Comparison of ENCODE assay signal across 21 mouse cellular contexts in the genomic region with DNA sequence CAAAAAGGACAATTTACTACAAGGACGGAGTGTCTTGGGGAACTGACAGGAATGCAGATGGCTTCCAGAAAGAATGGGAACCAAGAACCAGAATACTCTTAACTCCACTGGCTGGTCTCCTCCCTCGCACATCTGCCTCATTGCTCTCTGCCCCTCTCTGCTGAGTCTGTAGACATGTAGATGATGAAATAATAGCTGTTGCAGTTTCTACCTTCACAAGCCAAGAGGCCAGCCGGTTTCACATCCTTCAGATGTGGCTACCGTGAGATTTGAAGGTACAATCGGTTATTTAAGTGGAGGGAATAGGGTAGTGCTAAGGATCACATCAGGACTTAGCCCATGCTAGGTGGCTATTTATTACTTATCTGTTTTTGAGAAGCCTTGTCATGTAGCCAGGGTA. TPM values are rescaled to one million over a fixed set of nuclear protein-coding genes. Genes with fewer than 3 reads are reported as not detected.
DNase-seq lines count a peak whose midpoint lies in the region; ATAC-seq and TF ChIP-seq lines count a peak whose summit lies in the region.
"Had no signal": no experiment of that assay in that cellular context is flagged by ENCODE, and none has a peak within 500 bp of the region (broad histone marks: within the 10 kb centered on the region; RNA-seq: fewer than 3 reads in every experiment).

No protein-coding gene starts in this region.

- H3K36me3 ChIP-seq in liver, embryonic 16.5 days (ENCODE audit: control insufficient read depth, insufficient read depth), result no peaks in the 10 kb centered on the region
- no peaks in the 10 kb centered on the region for H3K36me3 ChIP-seq in liver, embryonic 11.5 days (ENCODE audit: control insufficient read depth, insufficient read depth, low read length)
- H3K36me3 ChIP-seq: embryonic facial prominence, embryonic 13.5 days; forebrain, embryonic 12.5 days; heart, embryonic 15.5 days; hindbrain, embryonic 13.5 days had no signal

- no peaks in the 10 kb centered on the region for H3K9me3 ChIP-seq in liver, embryonic 16.5 days (replicated peaks; ENCODE audit: control insufficient read depth, low read length)
- H3K9me3 ChIP-seq in liver, embryonic 11.5 days (ENCODE audit: control insufficient read depth, low read length), result no peaks in the 10 kb centered on the region
- H3K9me3 ChIP-seq: embryonic facial prominence, embryonic 13.5 days; forebrain, embryonic 12.5 days; heart, embryonic 15.5 days; hindbrain, embryonic 13.5 days had no signal

- 51% methylated on average over 5 of the region's 5 CpGs for WGBS in liver, embryonic 16.5 days (ENCODE audit: insufficient replicate concordance)
- WGBS in liver, embryonic 11.5 days, result 75% methylated on average over 5 of the region's 5 CpGs
- WGBS in bone marrow, adult 2 months, result 37% methylated on average over 5 of the region's 5 CpGs

- no peak for TF ChIP-seq CTCF in bone marrow, adult 2 months (IDR thresholded peaks at IDR 0.05; ENCODE audit: control insufficient read depth, insufficient read depth, low read length)

- no peak overlapping the region for H3K9ac ChIP-seq in liver, embryonic 16.5 days (ENCODE audit: low read depth, low read length)
- no peak overlapping the region for H3K9ac ChIP-seq in liver, embryonic 11.5 days (ENCODE audit: low read depth, low read length)
- H3K9ac ChIP-seq: embryonic facial prominence, embryonic 13.5 days; forebrain, embryonic 12.5 days; heart, embryonic 15.5 days; hindbrain, embryonic 13.5 days had no signal

- peaks cover 16% of the 10 kb centered on the region for H3K4me1 ChIP-seq in liver, embryonic 16.5 days (ENCODE audit: control insufficient read depth, low read depth, low read length)
- H3K4me1 ChIP-seq in liver, embryonic 11.5 days (replicated peaks; ENCODE audit: control insufficient read depth, insufficient read depth, low read length), result no peaks in the 10 kb centered on the region
- H3K4me1 ChIP-seq in bone marrow, adult 2 months (ENCODE audit: control insufficient read depth, insufficient read depth, low read length), result peaks cover 4% of the 10 kb centered on the region
- H3K4me1 ChIP-seq: embryonic facial prominence, embryonic 13.5 days; forebrain, embryonic 12.5 days; hindbrain, embryonic 13.5 days had no signal

- no peak for ATAC-seq in liver, embryonic 16.5 days (ENCODE audit: low read depth)
- no peak for ATAC-seq in liver, embryonic 11.5 days (replicated peaks; ENCODE audit: low FRiP score)
- peak; percentile 67 for ATAC-seq in megakaryocyte, adult 5-6 weeks (ENCODE audit: poor library complexity, severe bottlenecking)
- ATAC-seq: CD4-positive, CD25-positive, alpha-beta regulatory T cell, adult 4 months; forebrain, embryonic 16.5 days; hindbrain, postnatal 0 days had no signal

- peak overlapping the region; percentile 67 for H3K27ac ChIP-seq in liver, embryonic 16.5 days (ENCODE audit: low read length)
- no peak overlapping the region for H3K27ac ChIP-seq in liver, embryonic 11.5 days (ENCODE audit: low read depth, low read length)
- peak overlapping the region; percentile 61; the same call in 1 of the 2 replicates for H3K27ac ChIP-seq in bone marrow, adult 2 months (ENCODE audit: control insufficient read depth, insufficient read depth, low read depth, low read length, poor library complexity)
- H3K27ac ChIP-seq: embryonic facial prominence, embryonic 13.5 days; forebrain, embryonic 12.5 days; heart, adult 2 months; heart, embryonic 15.5 days; hindbrain, embryonic 13.5 days; hindbrain, postnatal 0 days had no signal

- no peaks in the 10 kb centered on the region for H3K27me3 ChIP-seq in liver, embryonic 16.5 days (ENCODE audit: control insufficient read depth, insufficient read depth, low read depth, low read length)
- H3K27me3 ChIP-seq in liver, embryonic 11.5 days (replicated peaks; ENCODE audit: control insufficient read depth, insufficient read depth, low read length), result no peaks in the 10 kb centered on the region; the same call in 1 of the 2 replicates
- H3K27me3 ChIP-seq: embryonic facial prominence, embryonic 13.5 days; forebrain, embryonic 12.5 days; heart, embryonic 15.5 days; hindbrain, embryonic 13.5 days had no signal

- H3K4me2 ChIP-seq in liver, embryonic 16.5 days (ENCODE audit: low read depth, low read length), result no peak overlapping the region
- H3K4me2 ChIP-seq in liver, embryonic 11.5 days, result no peak overlapping the region
- H3K4me2 ChIP-seq: embryonic facial prominence, embryonic 13.5 days; forebrain, embryonic 12.5 days; heart, embryonic 11.5 days; heart, embryonic 15.5 days; hindbrain, embryonic 13.5 days had no signal

- H3K4me3 ChIP-seq in liver, embryonic 16.5 days (ENCODE audit: low read depth, low read length), result no peak overlapping the region
- no peak overlapping the region for H3K4me3 ChIP-seq in liver, embryonic 11.5 days (ENCODE audit: low read depth, low read length)
- H3K4me3 ChIP-seq in bone marrow, adult 2 months (replicated peaks; ENCODE audit: control insufficient read depth, low read depth, low read length), result no peak overlapping the region
- H3K4me3 ChIP-seq: embryonic facial prominence, embryonic 13.5 days; forebrain, embryonic 12.5 days; heart, adult 2 months; heart, embryonic 15.5 days; hindbrain, embryonic 13.5 days had no signal

- TF ChIP-seq POLR2A in bone marrow, adult 2 months (IDR thresholded peaks at IDR 0.05; ENCODE audit: borderline replicate concordance, control insufficient read depth, low read depth, low read length), result no peak

- DNase-seq in liver, embryonic 11.5 days (ENCODE audit: low spot score), result no peak
- no peak for DNase-seq in urinary bladder, adult 2 months (ENCODE audit: low spot score)
- DNase-seq in embryo, embryonic 11 days, result no peak
- DNase-seq: adrenal gland, postnatal 14 days; B cell, adult 2 months; cerebellum, adult 18-20 months; cerebellum, postnatal 14 days; heart, adult 2 months; heart, postnatal 14 days had no signal

RNA-seq across cellular contexts. Expression of gene Rnf144b, which starts 59.9 kb away (rescaled TPM):
- polyA plus RNA-seq in liver, embryonic 16.5 days (2015; fragmentation: Nextera tagmentation; extraction: Ambion mirVana), result 2.4 and 2.5 TPM in 2 replicates
- 0.55 and 0.90 TPM in 2 replicates for polyA plus RNA-seq in liver, embryonic 11.5 days (2014; fragmentation: Nextera tagmentation; extraction: Ambion mirVana)
- 3.8 and 8.3 TPM in 2 replicates for polyA plus RNA-seq in bone marrow, adult 2 months (2011; ENCODE audit: insufficient read depth, insufficient read length, low replicate concordance, missing spikeins)
- 25.5 and 25.9 TPM in 2 replicates for total RNA-seq in megakaryocyte, adult 5-6 weeks (2015)
- 25.6 and 28.7 TPM in 2 replicates for total RNA-seq in megakaryocyte, adult 5-6 weeks (2017)
- 48.5 and 56.6 TPM in 2 replicates for polyA plus RNA-seq in urinary bladder, adult 2 months (2012; rRNA removed)
- total RNA-seq: MEL had no signal
